Mouse (Mus musculus): ENCODE data around the gene Fgd1. TPM values are rescaled to one million over a fixed set of nuclear protein-coding genes. Genes with fewer than 3 reads are reported as not detected.
A peak's percentile ranks its signal among the peaks of the same experiment; 100 is the strongest.

Fgd1 gene
- 10.8 and 11.5 TPM in 2 replicates for polyA plus RNA-seq (2014; fragmentation: Nextera tagmentation; extraction: Ambion mirVana)

DNA sequence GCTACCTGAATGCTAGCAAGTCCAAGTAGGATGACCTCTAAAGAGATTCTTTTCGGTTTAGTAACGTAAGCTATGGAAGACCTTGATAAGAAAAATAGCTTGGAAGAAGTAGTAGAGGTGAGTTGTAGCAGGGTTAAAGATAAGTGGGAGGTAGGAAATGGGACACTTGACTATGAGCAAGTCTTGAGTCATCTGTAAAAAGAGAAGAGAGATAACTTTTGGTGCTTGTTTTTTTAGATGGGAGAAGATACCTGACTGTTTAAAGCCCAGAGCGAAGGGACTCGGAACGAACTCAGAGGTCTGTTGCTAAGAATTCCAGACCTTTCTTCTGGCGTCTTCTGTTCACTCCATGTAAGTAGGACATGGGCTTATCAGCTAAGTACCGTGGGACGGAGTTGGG, at the start of gene Fgd1:
Fgd1 (plus strand) TSS at position 301 of the 400 bp plus-strand sequence.
- no peak for ATAC-seq (ENCODE audit: insufficient read depth, low FRiP score, low TSS enrichment)

DNA sequence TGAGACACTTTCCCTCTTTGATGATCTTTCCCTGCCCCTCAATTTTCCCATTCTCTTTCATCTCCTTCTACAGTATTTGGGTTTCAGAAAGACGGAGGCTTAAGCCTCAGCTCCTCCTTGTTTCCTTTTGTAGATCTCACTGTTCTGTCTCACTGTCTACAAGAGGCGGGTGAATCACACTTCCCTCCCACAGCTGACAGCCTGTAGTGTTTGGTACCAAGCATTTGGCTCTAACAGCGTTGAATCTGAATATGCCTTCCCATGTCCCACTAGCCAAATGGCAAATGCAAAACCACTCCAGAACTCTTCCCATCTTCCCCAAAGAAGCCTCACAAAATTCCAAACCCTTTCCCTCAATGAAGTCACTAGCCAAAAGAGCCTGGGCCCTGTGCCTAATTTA, 49.2 kb upstream of the Fgd1 start:
- H3K4me1 ChIP-seq (ENCODE audit: control insufficient read depth, insufficient read depth, low read length) = no peaks in the 10 kb centered on the region
- no peaks in the 10 kb centered on the region for H3K9me3 ChIP-seq (ENCODE audit: control insufficient read depth, low read length)
- no peak overlapping the region for H3K9ac ChIP-seq (ENCODE audit: low read length)
- no peak overlapping the region for H3K27ac ChIP-seq (ENCODE audit: low read depth, low read length)
- H3K36me3 ChIP-seq (ENCODE audit: control insufficient read depth, insufficient read depth, low read length) = no peaks in the 10 kb centered on the region; the same call in 1 of the 2 replicates
- DNase-seq (ENCODE audit: low spot score) (no peak), ATAC-seq (ENCODE audit: insufficient read depth, low FRiP score, low TSS enrichment) (no peak)
- WGBS = 89% methylated on average over 3 of the region's 3 CpGs
- no peak overlapping the region for H3K4me2 ChIP-seq (ENCODE audit: low read depth)
- no peaks in the 10 kb centered on the region for H3K27me3 ChIP-seq (ENCODE audit: control insufficient read depth, insufficient read depth, low read length)
- no peak overlapping the region for H3K4me3 ChIP-seq (ENCODE audit: low read depth, low read length)

More for the DNA sequence above, at the start of gene Fgd1:
- Histone ChIP-seq H3K9ac (ENCODE audit: low read length) (peak within 1 kb of the TSS; percentile 84), H3K27me3 (ENCODE audit: control insufficient read depth, insufficient read depth, low read length) (no peaks in the 10 kb centered on the region), H3K4me2 (ENCODE audit: low read depth) (peak within 1 kb of the TSS; percentile 67), H3K4me3 (ENCODE audit: low read depth, low read length) (peak within 1 kb of the TSS; percentile 70), H3K36me3 (ENCODE audit: control insufficient read depth, insufficient read depth, low read length) (no peaks in the 10 kb centered on the region), H3K9me3 (ENCODE audit: control insufficient read depth, low read length) (no peaks in the 10 kb centered on the region), H3K27ac (ENCODE audit: low read depth, low read length) (peak within 1 kb of the TSS; percentile 80), H3K4me1 (ENCODE audit: control insufficient read depth, insufficient read depth, low read length) (peaks cover 3% of the 10 kb centered on the region; the same call in 1 of the 2 replicates)
- no peak for DNase-seq (ENCODE audit: low spot score)
- 90% methylated on average over 8 of the region's 8 CpGs for WGBS

DNA sequence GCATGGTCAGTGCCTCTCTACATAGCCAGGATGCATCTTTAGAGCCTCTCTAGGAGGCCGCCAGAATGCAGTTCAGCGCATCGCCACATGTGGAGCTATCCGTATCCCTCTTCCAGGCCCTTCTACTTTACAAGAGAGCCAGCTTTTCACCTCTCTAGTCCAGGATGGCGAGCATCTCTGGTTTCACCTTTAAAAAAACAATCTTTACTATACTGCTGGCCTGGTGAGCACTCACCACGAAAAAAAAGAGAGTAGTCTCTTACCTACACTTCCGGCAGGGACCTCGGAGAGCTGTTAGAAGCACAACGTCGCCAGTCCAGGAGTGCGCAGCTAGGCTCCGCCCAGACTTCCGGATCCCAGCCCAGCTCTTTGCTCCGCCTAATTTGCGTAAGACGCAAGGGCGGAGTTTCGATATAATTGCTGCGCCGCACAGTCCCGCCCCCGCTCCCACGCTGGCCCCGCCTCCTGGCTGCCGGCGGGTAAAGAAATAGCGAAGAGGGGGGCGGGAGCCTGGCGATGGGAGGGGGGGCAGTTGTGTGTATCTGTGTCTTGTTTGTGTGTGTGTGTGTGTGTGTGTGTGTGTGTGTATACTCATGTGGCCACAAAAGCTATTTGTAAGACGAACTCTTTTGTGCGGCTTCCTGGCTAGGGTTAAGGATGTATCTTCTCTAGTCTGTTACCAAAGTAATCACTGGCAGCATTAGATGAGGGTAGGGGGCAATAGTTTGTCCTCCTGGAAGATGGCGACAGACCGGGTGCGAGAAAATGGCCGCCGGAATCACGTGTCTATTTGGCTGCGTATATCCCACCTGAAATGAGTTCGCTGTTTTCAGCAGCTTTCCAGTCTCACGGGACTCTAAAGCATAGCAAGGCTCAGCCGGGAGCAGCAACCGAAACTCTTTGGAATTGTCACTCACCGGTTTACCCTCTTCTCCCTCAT, 28.7 kb upstream of the Fgd1 start, which contains the start of gene Gnl3l:
Gnl3l (minus strand) TSS at position 385 of the 940 bp plus-strand sequence.
- ATAC-seq (ENCODE audit: insufficient read depth, low FRiP score, low TSS enrichment) (peak; percentile 96), DNase-seq (ENCODE audit: low spot score) (peak; percentile 92)
- peak within 1 kb of the TSS; percentile 49 for H3K4me2 ChIP-seq (ENCODE audit: low read depth)
- no peaks in the 10 kb centered on the region for H3K9me3 ChIP-seq (ENCODE audit: control insufficient read depth, low read length)
- no peak within 1 kb of the TSS for H3K27ac ChIP-seq (ENCODE audit: low read depth, low read length)
- WGBS = 29% methylated on average over 42 of the region's 43 CpGs
- peak within 1 kb of the TSS; percentile 53 for H3K9ac ChIP-seq (ENCODE audit: low read length)
- no peaks in the 10 kb centered on the region for H3K36me3 ChIP-seq (ENCODE audit: control insufficient read depth, insufficient read depth, low read length)
- H3K4me3 ChIP-seq (ENCODE audit: low read depth, low read length) = peak within 1 kb of the TSS; percentile 39
- H3K27me3 ChIP-seq (ENCODE audit: control insufficient read depth, insufficient read depth, low read length) = no peaks in the 10 kb centered on the region
- H3K4me1 ChIP-seq (ENCODE audit: control insufficient read depth, insufficient read depth, low read length) = peaks cover 3% of the 10 kb centered on the region; the same call in 1 of the 2 replicates

DNA sequence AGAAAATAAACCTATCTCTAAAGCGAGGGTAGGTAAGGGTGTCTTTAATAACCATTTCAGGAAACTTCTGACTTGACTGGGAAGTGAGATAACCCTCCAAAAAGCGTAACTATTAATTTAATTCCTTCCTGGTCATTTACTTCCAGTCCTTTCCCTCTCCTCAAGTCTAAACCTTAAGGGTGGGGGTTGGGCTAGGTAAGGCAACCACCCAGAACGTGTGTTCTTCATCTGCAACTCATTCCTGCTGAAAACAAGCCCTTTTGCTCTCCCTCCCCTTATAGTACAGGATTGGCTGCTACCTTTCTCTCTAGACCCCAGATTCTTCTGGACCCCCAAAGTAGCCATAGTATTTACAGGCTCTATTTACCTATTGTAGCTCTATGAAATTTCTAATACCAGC, 28.1 kb upstream of the Fgd1 start:
- no peak for ATAC-seq (ENCODE audit: insufficient read depth, low FRiP score, low TSS enrichment)
- DNase-seq (ENCODE audit: low spot score) = no peak
- H3K4me2 ChIP-seq (ENCODE audit: low read depth) = peak overlapping the region; percentile 49
- peak overlapping the region; percentile 39 for H3K4me3 ChIP-seq (ENCODE audit: low read depth, low read length)
- H3K9me3 ChIP-seq (ENCODE audit: control insufficient read depth, low read length) = no peaks in the 10 kb centered on the region
- peak overlapping the region; percentile 53 for H3K9ac ChIP-seq (ENCODE audit: low read length)
- WGBS = 10% methylated on average over 3 of the region's 3 CpGs
- no peak overlapping the region for H3K27ac ChIP-seq (ENCODE audit: low read depth, low read length)
- H3K4me1 ChIP-seq (ENCODE audit: control insufficient read depth, insufficient read depth, low read length) = peaks cover 3% of the 10 kb centered on the region; the same call in 1 of the 2 replicates
- no peaks in the 10 kb centered on the region for H3K27me3 ChIP-seq (ENCODE audit: control insufficient read depth, insufficient read depth, low read length)
- H3K36me3 ChIP-seq (ENCODE audit: control insufficient read depth, insufficient read depth, low read length) = no peaks in the 10 kb centered on the region

DNA sequence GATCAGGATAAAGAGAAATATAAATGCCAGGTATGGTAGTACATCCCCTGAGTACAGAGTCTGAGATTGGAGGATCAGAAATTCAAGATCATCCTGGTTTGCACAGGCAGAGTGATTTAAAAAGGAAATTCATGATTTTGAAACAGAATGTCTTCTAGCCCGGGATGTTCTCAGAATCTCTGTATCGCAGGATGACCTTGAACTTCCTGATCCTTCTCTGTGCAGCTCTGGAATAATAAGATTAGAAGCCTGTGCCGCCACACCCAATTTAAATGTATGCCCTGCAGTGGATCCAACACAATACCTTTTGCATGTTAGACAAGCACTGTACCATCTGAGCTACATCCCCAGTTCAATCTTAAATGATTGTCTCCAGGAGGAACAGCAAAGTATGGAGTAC, 27.2 kb upstream of the Fgd1 start:
- Histone ChIP-seq H3K36me3 (ENCODE audit: control insufficient read depth, insufficient read depth, low read length) (no peaks in the 10 kb centered on the region), H3K4me2 (ENCODE audit: low read depth) (peak overlapping the region; percentile 49; the same call in 1 of the 2 replicates), H3K27me3 (ENCODE audit: control insufficient read depth, insufficient read depth, low read length) (no peaks in the 10 kb centered on the region), H3K9me3 (ENCODE audit: control insufficient read depth, low read length) (no peaks in the 10 kb centered on the region), H3K4me1 (ENCODE audit: control insufficient read depth, insufficient read depth, low read length) (peaks cover 3% of the 10 kb centered on the region; the same call in 1 of the 2 replicates), H3K9ac (ENCODE audit: low read length) (no peak overlapping the region), H3K4me3 (ENCODE audit: low read depth, low read length) (no peak overlapping the region), H3K27ac (ENCODE audit: low read depth, low read length) (no peak overlapping the region)
- 87% methylated on average over 3 of the region's 3 CpGs for WGBS
- DNase-seq (ENCODE audit: low spot score) = no peak
- no peak for ATAC-seq (ENCODE audit: insufficient read depth, low FRiP score, low TSS enrichment)

DNA sequence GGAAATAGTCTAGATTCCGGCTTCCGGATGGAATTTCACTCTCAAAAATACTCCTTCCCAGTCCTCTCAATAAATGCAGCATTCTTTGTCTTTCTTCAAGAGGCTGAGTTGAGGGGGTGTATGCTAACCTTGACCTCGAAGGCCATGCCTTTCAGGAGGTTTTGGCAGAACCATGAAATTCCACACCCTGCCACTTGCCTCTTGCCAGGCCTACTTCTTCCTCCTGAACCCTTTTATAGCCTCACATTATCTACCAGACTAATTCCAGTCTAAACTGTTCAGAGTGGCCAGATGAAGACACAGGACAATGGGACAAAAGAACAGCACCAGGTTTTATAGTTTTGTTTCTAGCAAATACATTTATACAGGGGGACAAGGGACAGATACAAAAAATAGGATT, 14.6 kb upstream of the Fgd1 start:
- Histone ChIP-seq H3K27me3 (ENCODE audit: control insufficient read depth, insufficient read depth, low read length) (no peaks in the 10 kb centered on the region), H3K4me2 (ENCODE audit: low read depth) (no peak overlapping the region), H3K4me3 (ENCODE audit: low read depth, low read length) (no peak overlapping the region), H3K27ac (ENCODE audit: low read depth, low read length) (no peak overlapping the region), H3K36me3 (ENCODE audit: control insufficient read depth, insufficient read depth, low read length) (no peaks in the 10 kb centered on the region), H3K4me1 (ENCODE audit: control insufficient read depth, insufficient read depth, low read length) (no peaks in the 10 kb centered on the region), H3K9ac (ENCODE audit: low read length) (no peak overlapping the region), H3K9me3 (ENCODE audit: control insufficient read depth, low read length) (no peaks in the 10 kb centered on the region)
- ATAC-seq (ENCODE audit: insufficient read depth, low FRiP score, low TSS enrichment) (no peak), DNase-seq (ENCODE audit: low spot score) (no peak)
- WGBS = 69% methylated on average over 3 of the region's 3 CpGs

DNA sequence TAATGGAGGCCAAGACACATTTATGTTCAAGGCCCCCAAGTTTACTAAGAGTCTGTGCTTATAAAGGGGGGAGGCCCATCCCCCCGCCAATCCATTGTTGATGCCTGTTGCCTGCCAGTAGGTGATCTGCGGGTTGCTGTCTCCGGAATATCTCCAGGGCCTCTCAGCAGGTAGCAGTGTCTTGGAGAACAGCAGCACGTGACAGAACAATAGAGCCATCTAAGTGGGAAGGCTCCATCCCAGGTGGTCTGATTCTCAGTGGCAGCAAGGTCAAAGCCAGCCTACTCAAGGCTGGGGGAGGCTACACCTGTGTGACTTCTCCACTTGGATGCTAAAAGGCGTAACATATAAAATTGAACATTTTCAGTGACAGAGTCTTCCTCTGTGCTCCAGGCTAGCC, 4.7 kb upstream of the Fgd1 start:
- Histone ChIP-seq H3K27ac (ENCODE audit: low read depth, low read length) (no peak overlapping the region), H3K9ac (ENCODE audit: low read length) (no peak overlapping the region), H3K4me2 (ENCODE audit: low read depth) (no peak overlapping the region), H3K4me1 (ENCODE audit: control insufficient read depth, insufficient read depth, low read length) (no peaks in the 10 kb centered on the region), H3K4me3 (ENCODE audit: low read depth, low read length) (no peak overlapping the region), H3K36me3 (ENCODE audit: control insufficient read depth, insufficient read depth, low read length) (no peaks in the 10 kb centered on the region), H3K27me3 (ENCODE audit: control insufficient read depth, insufficient read depth, low read length) (no peaks in the 10 kb centered on the region), H3K9me3 (ENCODE audit: control insufficient read depth, low read length) (no peaks in the 10 kb centered on the region)
- DNase-seq (ENCODE audit: low spot score) (no peak), ATAC-seq (ENCODE audit: insufficient read depth, low FRiP score, low TSS enrichment) (no peak)
- WGBS = 41% methylated on average over 5 of the region's 5 CpGs

DNA sequence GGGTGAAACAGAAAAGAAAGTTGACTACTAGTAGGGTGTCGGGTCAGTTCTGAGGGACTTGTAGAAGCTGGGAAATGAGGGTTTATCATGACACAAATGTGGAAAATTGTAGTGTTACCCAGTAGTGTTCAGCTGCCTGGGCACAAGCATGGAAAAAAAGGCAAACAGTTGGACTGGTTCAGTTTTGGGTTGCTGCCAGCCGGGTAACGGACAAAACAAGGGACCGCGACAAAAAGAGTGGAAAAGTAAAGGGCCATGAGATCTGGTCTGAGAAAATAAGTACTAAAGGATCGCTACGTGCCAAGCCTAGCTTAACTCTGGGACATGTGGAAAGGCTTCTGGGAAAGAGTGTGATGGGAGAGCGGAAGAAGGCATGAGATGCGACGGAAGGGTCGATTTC, 371 bp downstream of the Fgd1 start:
- peaks cover 3% of the 10 kb centered on the region; the same call in 1 of the 2 replicates for H3K4me1 ChIP-seq (ENCODE audit: control insufficient read depth, insufficient read depth, low read length)
- no peak for DNase-seq (ENCODE audit: low spot score)
- H3K36me3 ChIP-seq (ENCODE audit: control insufficient read depth, insufficient read depth, low read length) = no peaks in the 10 kb centered on the region
- H3K9ac ChIP-seq (ENCODE audit: low read length) = no peak overlapping the region
- H3K9me3 ChIP-seq (ENCODE audit: control insufficient read depth, low read length) = no peaks in the 10 kb centered on the region
- no peaks in the 10 kb centered on the region for H3K27me3 ChIP-seq (ENCODE audit: control insufficient read depth, insufficient read depth, low read length)
- H3K4me2 ChIP-seq (ENCODE audit: low read depth) = peak overlapping the region; percentile 15; the same call in 1 of the 2 replicates
- 48% methylated on average over 11 of the region's 11 CpGs for WGBS
- ATAC-seq (ENCODE audit: insufficient read depth, low FRiP score, low TSS enrichment) = no peak
- no peak overlapping the region for H3K27ac ChIP-seq (ENCODE audit: low read depth, low read length)
- peak overlapping the region; percentile 70; the same call in 1 of the 2 replicates for H3K4me3 ChIP-seq (ENCODE audit: low read depth, low read length)
